Comparison of ENCODE assay signal across 8 mouse cellular contexts in genomic region chr3:95881979-95882815, GRCm38 (mm10). TPM values are rescaled to one million over a fixed set of nuclear protein-coding genes. Genes with fewer than 3 reads are reported as not detected.
DNase-seq lines count a peak whose midpoint lies in the region; ATAC-seq and TF ChIP-seq lines count a peak whose summit lies in the region.

Gene Ciart (minus strand): TSS chr3:95882251.

- peak; percentile 93 for DNase-seq in ES-E14 (ENCODE audit: low read depth, low spot score)
- peak; percentile 95 for DNase-seq in cerebellum, adult 11 months
- peak; percentile 99 for DNase-seq in forebrain, embryonic 14.5 days (ENCODE audit: low spot score)
- DNase-seq in heart, postnatal 10 days = peak; percentile 96
- DNase-seq in large intestine, adult 2 months (ENCODE audit: low read depth, low spot score) = peak; percentile 87
- DNase-seq in stomach, postnatal 0 days (ENCODE audit: low spot score) = peak; percentile 95

- peaks cover 0 to 6% of the 10 kb centered on the region in 2 experiments; a peak in 1 of 4 replicates for H3K4me1 ChIP-seq in ES-E14 (ENCODE audit: control insufficient read depth in 2 of 2, insufficient read depth in 2 of 2, low read length in 2 of 2, poor library complexity in 1 of 2)
- peaks cover 9% of the 10 kb centered on the region for H3K4me1 ChIP-seq in forebrain, embryonic 14.5 days (ENCODE audit: control insufficient read depth, insufficient read depth, low read length)
- peaks cover 17% of the 10 kb centered on the region for H3K4me1 ChIP-seq in liver, embryonic 16.5 days (ENCODE audit: control insufficient read depth, low read depth, low read length)
- peaks cover 12% of the 10 kb centered on the region for H3K4me1 ChIP-seq in neural tube, embryonic 12.5 days
- H3K4me1 ChIP-seq in stomach, postnatal 0 days (replicated peaks; ENCODE audit: control insufficient read depth, insufficient read depth) = no peaks in the 10 kb centered on the region; the same call in 1 of the 2 replicates

- peaks cover 2% of the 10 kb centered on the region; the same call in 1 of the 2 replicates for H3K36me3 ChIP-seq in ES-E14 (ENCODE audit: control insufficient read depth, insufficient read depth, low read length, poor library complexity, severe bottlenecking)
- H3K36me3 ChIP-seq in forebrain, embryonic 14.5 days (ENCODE audit: control insufficient read depth, insufficient read depth, low read length) = no peaks in the 10 kb centered on the region
- H3K36me3 ChIP-seq in liver, embryonic 16.5 days (ENCODE audit: control insufficient read depth, insufficient read depth) = no peaks in the 10 kb centered on the region
- H3K36me3 ChIP-seq in neural tube, embryonic 12.5 days = no peaks in the 10 kb centered on the region
- H3K36me3 ChIP-seq in stomach, postnatal 0 days (ENCODE audit: control insufficient read depth, insufficient read depth, low read length) = no peaks in the 10 kb centered on the region

- no peaks in the 10 kb centered on the region for H3K9me3 ChIP-seq in ES-E14 (ENCODE audit: control insufficient read depth, insufficient read depth, low read depth, low read length)
- H3K9me3 ChIP-seq in forebrain, embryonic 14.5 days (replicated peaks; ENCODE audit: control insufficient read depth, low read length) = no peaks in the 10 kb centered on the region
- no peaks in the 10 kb centered on the region for H3K9me3 ChIP-seq in liver, embryonic 16.5 days (replicated peaks; ENCODE audit: control insufficient read depth, low read length)
- no peaks in the 10 kb centered on the region for H3K9me3 ChIP-seq in neural tube, embryonic 12.5 days
- no peaks in the 10 kb centered on the region for H3K9me3 ChIP-seq in stomach, postnatal 0 days (ENCODE audit: control insufficient read depth, low read length)

- in situ Hi-C loops in ES-E14 (cut with MboI; ENCODE audit: low sequenced_read_pairs in 2 of 2, unreplicated experiment in 2 of 2) = no loop called here

- intact Hi-C loops in heart, postnatal 10 days (cut with DNase I) = loop anchor here (1.0 to 5.0 kb wide), 2 partner anchors 20 to 80 kb away; no protein-coding TSS in a partner anchor

- no peak within 1 kb of the TSS; the same call in 1 of the 2 replicates for H3K27ac ChIP-seq in ES-E14 (ENCODE audit: insufficient read depth, low read depth, low read length, poor library complexity, severe bottlenecking)
- H3K27ac ChIP-seq in forebrain, embryonic 14.5 days (ENCODE audit: low read depth, low read length) = no peak within 1 kb of the TSS
- no peak within 1 kb of the TSS for H3K27ac ChIP-seq in liver, embryonic 16.5 days (ENCODE audit: low read length)
- no peak within 1 kb of the TSS for H3K27ac ChIP-seq in neural tube, embryonic 12.5 days
- H3K27ac ChIP-seq in stomach, postnatal 0 days (replicated peaks) = peak within 1 kb of the TSS; percentile 76

- no peak for TF ChIP-seq CTCF in stomach, postnatal 0 days (IDR thresholded peaks at IDR 0.05; ENCODE audit: low read depth)

- TF ChIP-seq EP300 in stomach, postnatal 0 days (optimal IDR thresholded peaks at IDR 0.05) = no peak

- peak within 1 kb of the TSS; percentile 62 to 68 for H3K4me3 ChIP-seq in ES-E14 (ENCODE audit: insufficient read depth in 1 of 2, low read depth in 1 of 2, low read length in 2 of 2, poor library complexity in 1 of 2, severe bottlenecking in 1 of 2)
- peak within 1 kb of the TSS; percentile 46 for H3K4me3 ChIP-seq in forebrain, embryonic 14.5 days (ENCODE audit: low read depth, low read length)
- peak within 1 kb of the TSS; percentile 54 for H3K4me3 ChIP-seq in liver, embryonic 16.5 days (ENCODE audit: low read depth, low read length)
- H3K4me3 ChIP-seq in neural tube, embryonic 12.5 days = peak within 1 kb of the TSS; percentile 51
- H3K4me3 ChIP-seq in stomach, postnatal 0 days (ENCODE audit: low read depth, low read length) = peak within 1 kb of the TSS; percentile 48

- ATAC-seq in forebrain, embryonic 14.5 days = peak; percentile 100
- peak; percentile 96 for ATAC-seq in liver, embryonic 16.5 days (ENCODE audit: low read depth)
- peak; percentile 99 for ATAC-seq in neural tube, embryonic 12.5 days (ENCODE audit: low FRiP score, low read depth)
- peak; percentile 98 for ATAC-seq in stomach, postnatal 0 days (ENCODE audit: low FRiP score, low TSS enrichment)

- peak within 1 kb of the TSS; percentile 98 for H3K4me2 ChIP-seq in forebrain, embryonic 14.5 days (ENCODE audit: low read length)
- H3K4me2 ChIP-seq in liver, embryonic 16.5 days (ENCODE audit: low read depth, low read length) = peak within 1 kb of the TSS; percentile 95
- H3K4me2 ChIP-seq in neural tube, embryonic 12.5 days (replicated peaks) = peak within 1 kb of the TSS; percentile 99
- H3K4me2 ChIP-seq in stomach, postnatal 0 days (replicated peaks; ENCODE audit: low read depth) = peak within 1 kb of the TSS; percentile 80

- under 1% methylated on average over 61 of the region's 66 CpGs for WGBS in forebrain, embryonic 14.5 days
- under 1% methylated on average over 66 of the region's 66 CpGs for WGBS in large intestine, adult 2 months
- WGBS in liver, embryonic 16.5 days (ENCODE audit: insufficient replicate concordance) = under 1% methylated on average over 60 of the region's 66 CpGs
- WGBS in neural tube, embryonic 12.5 days = under 1% methylated on average over 66 of the region's 66 CpGs
- WGBS in stomach, postnatal 0 days = under 1% methylated on average over 63 of the region's 66 CpGs

- H3K27me3 ChIP-seq in forebrain, embryonic 14.5 days (replicated peaks; ENCODE audit: control insufficient read depth, insufficient read depth, low read length) = no peaks in the 10 kb centered on the region; the same call in 1 of the 2 replicates
- H3K27me3 ChIP-seq in liver, embryonic 16.5 days (ENCODE audit: control insufficient read depth, insufficient read depth, low read depth, low read length) = peaks cover 11% of the 10 kb centered on the region
- H3K27me3 ChIP-seq in neural tube, embryonic 12.5 days (replicated peaks) = no peaks in the 10 kb centered on the region
- no peaks in the 10 kb centered on the region for H3K27me3 ChIP-seq in stomach, postnatal 0 days (ENCODE audit: control insufficient read depth, insufficient read depth, low read length)

- peak within 1 kb of the TSS; percentile 68 for H3K9ac ChIP-seq in ES-E14 (ENCODE audit: insufficient read depth, low read depth, low read length, poor library complexity, severe bottlenecking)
- peak within 1 kb of the TSS; percentile 54 for H3K9ac ChIP-seq in forebrain, embryonic 14.5 days (ENCODE audit: low read length)
- H3K9ac ChIP-seq in liver, embryonic 16.5 days (ENCODE audit: low read depth, low read length) = peak within 1 kb of the TSS; percentile 28; the same call in 1 of the 2 replicates
- peak within 1 kb of the TSS; percentile 51 for H3K9ac ChIP-seq in neural tube, embryonic 12.5 days
- H3K9ac ChIP-seq in stomach, postnatal 0 days (ENCODE audit: low read length) = peak within 1 kb of the TSS; percentile 58

TF ChIP-seq in ES-E14, 5 proteins besides CTCF, POLR2A, EP300 and RAD21:
- no peak for TF ChIP-seq ZNF384 (IDR thresholded peaks at IDR 0.05; ENCODE audit: low read depth, low read length)
- TF ChIP-seq HCFC1 (IDR thresholded peaks at IDR 0.05; ENCODE audit: borderline replicate concordance, insufficient read depth, low read length) = peak; percentile 58; the same call in 1 of the 2 replicates
- peak; percentile 69; the same call in 1 of the 2 replicates for TF ChIP-seq CHD2 (IDR thresholded peaks at IDR 0.05; ENCODE audit: low read depth, low read length)
- no peak for TF ChIP-seq MAFK (IDR thresholded peaks at IDR 0.05; ENCODE audit: insufficient read depth, low read depth, low read length)
- TF ChIP-seq ZC3H11A (IDR thresholded peaks at IDR 0.05; ENCODE audit: borderline replicate concordance, low read depth, low read length) = no peak

RNA-seq across cellular contexts. Expression of gene Ciart, which starts in this region (rescaled TPM):
- 8.6 and 14.1 TPM in 2 replicates for total RNA-seq in ES-E14 (2012; rRNA removed)
- 2.7 and 2.8 TPM in 2 replicates for polyA plus RNA-seq in forebrain, embryonic 14.5 days (2014; fragmentation: Nextera tagmentation; extraction: Ambion mirVana)
- 1 to 10 TPM; 2.2 to 2.9 TPM for total RNA-seq in heart, postnatal 10 days (2021)
- polyA plus RNA-seq in large intestine, adult 2 months (2012; rRNA removed) = 1.0 and 1.1 TPM in 2 replicates
- polyA plus RNA-seq in liver, embryonic 16.5 days (2015; fragmentation: Nextera tagmentation; extraction: Ambion mirVana) = 0.78 and 1.1 TPM in 2 replicates
- polyA plus RNA-seq in neural tube, embryonic 12.5 days (2016; fragmentation: Nextera tagmentation; extraction: Ambion mirVana) = 4.7 and 4.8 TPM in 2 replicates
- polyA plus RNA-seq in stomach, postnatal 0 days (2015; fragmentation: Nextera tagmentation; extraction: Ambion mirVana) = 2.3 and 3.2 TPM in 2 replicates
